Mouse (Mus musculus): ENCODE data around the gene Ap3m1. TPM values are rescaled to one million over a fixed set of nuclear protein-coding genes. Genes with fewer than 3 reads are reported as not detected.

Gene Ap3m1
- polyA plus RNA-seq, 1 experiment from 2014 or later: 28.6 TPM

GRCm38 (mm10) chr14:21090930-21091486 is 38.7 kb upstream of the Ap3m1 start:
- no peak for TF ChIP-seq CTCF (IDR thresholded peaks at IDR 0.05; ENCODE audit: low read depth)
- TF ChIP-seq EP300 (IDR thresholded peaks at IDR 0.05; ENCODE audit: low read depth): no peak
- no peak for DNase-seq
- ATAC-seq: no peak
- Histone ChIP-seq H3K4me3 (ENCODE audit: low read depth, low read length) (no peak overlapping the region), H3K27ac (ENCODE audit: low read depth) (no peak overlapping the region), H3K4me2 (ENCODE audit: low read depth, low read length) (no peak overlapping the region; the same call in 1 of the 2 replicates), H3K4me1 (ENCODE audit: insufficient read depth) (peaks cover 23% of the 10 kb centered on the region), H3K27me3 (ENCODE audit: insufficient read depth, low read length) (no peaks in the 10 kb centered on the region), H3K9me3 (ENCODE audit: low read length) (no peaks in the 10 kb centered on the region), H3K36me3 (replicated peaks; ENCODE audit: insufficient read depth, low read length) (peaks cover 14% of the 10 kb centered on the region), H3K9ac (replicated peaks) (no peak overlapping the region)
- 82% methylated on average over 3 of the region's 3 CpGs for WGBS (ENCODE audit: insufficient replicate concordance)

GRCm38 (mm10) chr14:21090400-21090799 is 38.1 kb upstream of the Ap3m1 start:
- WGBS (ENCODE audit: insufficient replicate concordance): 24% methylated on average over 3 of the region's 3 CpGs
- no peaks in the 10 kb centered on the region for H3K27me3 ChIP-seq (ENCODE audit: insufficient read depth, low read length)
- peaks cover 23% of the 10 kb centered on the region for H3K4me1 ChIP-seq (ENCODE audit: insufficient read depth)
- DNase-seq (no peak), ATAC-seq (peak; percentile 63)
- H3K9me3 ChIP-seq (ENCODE audit: low read length): no peaks in the 10 kb centered on the region
- H3K4me3 ChIP-seq (ENCODE audit: low read depth, low read length): no peak overlapping the region
- H3K36me3 ChIP-seq (replicated peaks; ENCODE audit: insufficient read depth, low read length): peaks cover 14% of the 10 kb centered on the region
- 0 out of 2 replicates have a peak overlapping the region, but pooled peaks have one; percentile 9 for H3K4me2 ChIP-seq (ENCODE audit: low read depth, low read length)
- TF ChIP-seq EP300 (IDR thresholded peaks at IDR 0.05; ENCODE audit: low read depth): peak; percentile 65
- no peak for TF ChIP-seq CTCF (IDR thresholded peaks at IDR 0.05; ENCODE audit: low read depth)
- H3K9ac ChIP-seq (replicated peaks): no peak overlapping the region
- H3K27ac ChIP-seq (ENCODE audit: low read depth): peak overlapping the region; percentile 4; the same call in 1 of the 2 replicates

- H3K4me1 ChIP-seq (ENCODE audit: insufficient read depth): peaks cover 24% of the 10 kb centered on the region
- WGBS (ENCODE audit: insufficient replicate concordance): 63% methylated on average over 3 of the region's 3 CpGs
- ATAC-seq: no peak
Measured at GRCm38 (mm10) chr14:21088731-21089130, 36.4 kb upstream of the Ap3m1 start.

GRCm38 (mm10) chr14:21087390-21088060 is 35.2 kb upstream of the Ap3m1 start:
- Histone ChIP-seq H3K36me3 (replicated peaks; ENCODE audit: insufficient read depth, low read length) (peaks cover 6% of the 10 kb centered on the region; the same call in 1 of the 2 replicates), H3K4me2 (ENCODE audit: low read depth, low read length) (peak overlapping the region; percentile 43), H3K9ac (replicated peaks) (peak overlapping the region; percentile 36; the same call in 1 of the 2 replicates), H3K4me3 (ENCODE audit: low read depth, low read length) (no peak overlapping the region), H3K4me1 (ENCODE audit: insufficient read depth) (peaks cover 28% of the 10 kb centered on the region), H3K27ac (ENCODE audit: low read depth) (peak overlapping the region; percentile 37), H3K27me3 (ENCODE audit: insufficient read depth, low read length) (no peaks in the 10 kb centered on the region), H3K9me3 (ENCODE audit: low read length) (no peaks in the 10 kb centered on the region)
- TF ChIP-seq EP300 (IDR thresholded peaks at IDR 0.05; ENCODE audit: low read depth) (no peak), CTCF (IDR thresholded peaks at IDR 0.05; ENCODE audit: low read depth) (no peak)
- 67% methylated on average over 4 of the region's 4 CpGs for WGBS (ENCODE audit: insufficient replicate concordance)
- ATAC-seq (peak; percentile 40; the same call in 1 of the 2 replicates), DNase-seq (no peak)

More at GRCm38 (mm10) chr14:21088731-21089130, 36.4 kb upstream of the Ap3m1 start:
- H3K27ac ChIP-seq (ENCODE audit: low read depth): peak overlapping the region; percentile 45; the same call in 1 of the 2 replicates
- H3K27me3 ChIP-seq (ENCODE audit: insufficient read depth, low read length): no peaks in the 10 kb centered on the region
- no peak for DNase-seq
- H3K36me3 ChIP-seq (replicated peaks; ENCODE audit: insufficient read depth, low read length): peaks cover 12% of the 10 kb centered on the region
- no peak overlapping the region for H3K4me3 ChIP-seq (ENCODE audit: low read depth, low read length)
- H3K9ac ChIP-seq (replicated peaks): no peak overlapping the region
- TF ChIP-seq CTCF (IDR thresholded peaks at IDR 0.05; ENCODE audit: low read depth) (no peak), EP300 (IDR thresholded peaks at IDR 0.05; ENCODE audit: low read depth) (no peak)
- no peak overlapping the region for H3K4me2 ChIP-seq (ENCODE audit: low read depth, low read length)
- no peaks in the 10 kb centered on the region for H3K9me3 ChIP-seq (ENCODE audit: low read length)

GRCm38 (mm10) chr14:21086827-21087351 is 34.6 kb upstream of the Ap3m1 start:
- Histone ChIP-seq H3K9ac (replicated peaks) (peak overlapping the region; percentile 36; the same call in 1 of the 2 replicates), H3K27ac (ENCODE audit: low read depth) (peak overlapping the region; percentile 37), H3K9me3 (ENCODE audit: low read length) (no peaks in the 10 kb centered on the region), H3K4me2 (ENCODE audit: low read depth, low read length) (peak overlapping the region; percentile 43), H3K4me3 (ENCODE audit: low read depth, low read length) (no peak overlapping the region), H3K36me3 (replicated peaks; ENCODE audit: insufficient read depth, low read length) (peaks cover under 1% of the 10 kb centered on the region; the same call in 1 of the 2 replicates), H3K4me1 (ENCODE audit: insufficient read depth) (peaks cover 31% of the 10 kb centered on the region), H3K27me3 (ENCODE audit: insufficient read depth, low read length) (no peaks in the 10 kb centered on the region)
- ATAC-seq (no peak), DNase-seq (no peak)
- TF ChIP-seq EP300 (IDR thresholded peaks at IDR 0.05; ENCODE audit: low read depth): no peak
- no peak for TF ChIP-seq CTCF (IDR thresholded peaks at IDR 0.05; ENCODE audit: low read depth)
- 56% methylated on average over 7 of the region's 7 CpGs for WGBS (ENCODE audit: insufficient replicate concordance)

GRCm38 (mm10) chr14:21086106-21086505 is 33.8 kb upstream of the Ap3m1 start:
- Histone ChIP-seq H3K9me3 (ENCODE audit: low read length) (no peaks in the 10 kb centered on the region), H3K4me2 (ENCODE audit: low read depth, low read length) (no peak overlapping the region), H3K27me3 (ENCODE audit: insufficient read depth, low read length) (no peaks in the 10 kb centered on the region), H3K4me1 (ENCODE audit: insufficient read depth) (peaks cover 32% of the 10 kb centered on the region), H3K36me3 (replicated peaks; ENCODE audit: insufficient read depth, low read length) (no peaks in the 10 kb centered on the region), H3K4me3 (ENCODE audit: low read depth, low read length) (no peak overlapping the region), H3K9ac (replicated peaks) (no peak overlapping the region), H3K27ac (ENCODE audit: low read depth) (no peak overlapping the region)
- 62% methylated on average over 2 of the region's 2 CpGs for WGBS (ENCODE audit: insufficient replicate concordance)
- TF ChIP-seq EP300 (IDR thresholded peaks at IDR 0.05; ENCODE audit: low read depth) (no peak), CTCF (IDR thresholded peaks at IDR 0.05; ENCODE audit: low read depth) (no peak)
- no peak for DNase-seq
- ATAC-seq: no peak

Measured in liver, postnatal 0 days (tissue).